Mouse (Mus musculus) regulatory T cell (primary cell): ENCODE data around the gene Ttc23.

Experiments used
- in situ Hi-C: fragments of 300-600 bp; cut with MboI, MseI; formaldehyde crosslinking; loops from one replicate; pipeline ENCODE4 v1.15.1; 2025; ENCODE audit warnings: high pct_unique_total_duplicates

Gene Ttc23

DNA sequence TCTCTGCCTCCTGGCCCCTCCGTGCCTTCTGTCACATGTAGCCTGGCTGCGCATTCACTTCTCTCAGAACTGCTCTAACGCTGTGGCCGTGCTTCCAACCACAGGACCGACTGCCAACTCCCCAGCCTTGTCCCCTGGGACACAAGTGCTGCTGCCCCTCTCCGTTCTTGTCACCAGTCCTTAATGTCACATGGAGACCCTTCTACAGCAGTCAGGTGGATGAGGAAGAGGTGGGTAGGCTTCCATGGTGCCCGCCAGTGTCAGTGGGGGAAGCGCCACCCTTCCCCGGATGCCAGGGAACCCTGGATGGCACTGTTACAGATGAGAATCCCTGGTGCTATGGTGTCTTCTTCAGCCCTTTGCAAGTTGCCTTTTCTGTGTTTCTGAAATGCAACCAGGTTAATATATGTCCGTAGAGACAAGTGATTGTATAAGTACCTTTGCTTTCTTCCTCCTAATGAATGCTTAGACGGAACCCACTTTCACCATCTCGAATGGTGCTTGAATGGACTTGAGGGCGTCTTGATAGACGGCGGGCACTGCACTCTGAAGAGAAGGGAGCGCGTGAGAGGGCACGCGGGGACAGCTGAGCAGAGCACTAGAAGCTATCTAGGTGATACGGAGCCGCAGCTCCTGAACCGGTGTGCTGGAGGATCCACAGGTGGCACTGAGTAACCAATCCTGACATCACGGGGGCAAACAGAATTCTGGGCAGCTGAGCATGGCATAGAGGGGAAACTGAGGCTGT is 45.8 kb downstream of the Ttc23 start:
- in situ Hi-C loops, result no loop called here

- in situ Hi-C loops, result no loop called here
Measured at GRCm38 (mm10) chr7:67695906-67696305, 48.7 kb downstream of the Ttc23 start.

- in situ Hi-C loops, result no loop called here
Measured at GRCm38 (mm10) chr7:67697892-67698630, 50.9 kb downstream of the Ttc23 start.

DNA sequence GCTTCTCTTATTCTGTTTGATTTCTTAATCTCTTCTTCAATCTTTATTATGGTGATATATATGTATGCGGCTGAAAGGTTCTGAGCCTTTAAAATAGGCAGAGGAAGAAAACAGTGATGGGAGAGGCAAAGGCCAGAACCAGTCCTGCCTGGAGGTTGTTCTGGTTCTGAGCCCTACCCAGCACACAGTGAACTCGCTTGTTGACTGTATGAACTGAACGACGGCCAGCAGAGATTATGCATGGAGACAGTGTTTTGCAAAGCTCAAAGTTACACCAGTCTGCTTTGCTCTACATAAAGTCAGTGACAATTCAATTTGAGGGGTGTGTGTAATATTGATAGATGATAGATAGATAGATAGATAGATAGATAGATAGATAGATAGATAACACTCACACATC is 52.1 kb downstream of the Ttc23 start:
- in situ Hi-C loops, result no loop called here

DNA sequence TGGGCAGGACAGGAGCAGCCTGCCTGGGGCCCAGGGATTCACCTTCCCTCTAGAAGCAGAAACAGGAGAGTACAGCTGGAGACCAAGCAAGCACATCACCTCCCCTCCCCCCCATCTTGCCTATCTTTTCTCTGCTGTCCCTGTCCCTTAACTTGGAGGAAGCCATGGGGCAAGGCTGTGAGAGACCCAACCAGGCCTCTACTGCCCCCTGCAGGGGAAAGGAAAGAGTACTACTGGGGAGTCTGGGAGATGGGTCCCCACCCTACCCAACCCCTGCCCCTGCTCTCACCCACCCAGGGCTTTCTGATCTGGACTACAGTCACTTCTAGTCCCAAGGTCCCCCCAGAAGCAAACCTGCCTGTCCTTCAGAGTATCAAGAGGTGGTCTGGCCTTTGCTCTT is 53.6 kb downstream of the Ttc23 start:
- in situ Hi-C loops, result no loop called here

DNA sequence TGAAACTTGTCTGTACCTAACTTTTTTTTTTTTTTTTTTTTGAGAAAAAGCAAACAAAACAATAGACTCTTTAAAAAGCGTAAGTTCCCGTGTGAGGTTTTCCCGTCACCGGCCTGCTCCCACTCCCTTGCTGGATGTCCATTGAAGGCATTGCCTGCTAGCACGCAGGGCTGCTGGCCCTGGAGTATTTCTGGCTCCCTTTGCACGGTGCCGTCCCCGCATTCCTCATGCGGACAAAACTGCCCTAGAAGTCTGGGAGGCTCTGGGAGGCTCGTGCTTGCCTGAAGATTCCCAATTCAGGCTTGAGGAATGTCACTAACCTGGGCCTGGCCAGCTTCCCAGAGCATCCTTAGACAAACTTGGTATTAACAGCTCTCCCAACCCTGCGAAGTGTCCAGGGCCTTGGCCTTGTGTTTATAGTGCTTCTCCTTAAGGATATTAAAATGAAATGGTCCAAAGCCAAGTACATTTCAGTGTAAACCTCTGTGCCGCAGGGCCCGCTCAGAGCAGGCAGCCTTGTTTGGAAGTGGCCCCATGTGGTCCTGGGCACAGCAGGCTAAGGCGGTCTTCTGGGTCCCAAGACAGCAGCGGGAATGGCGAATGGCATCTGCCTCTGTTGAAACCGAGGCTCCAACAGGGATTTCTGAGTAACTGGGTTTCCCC is 54.2 kb downstream of the Ttc23 start:
- in situ Hi-C loops, result no loop called here

GRCm38 (mm10) chr7:67708160-67708559 is 61.0 kb downstream of the Ttc23 start:
- in situ Hi-C loops, result no loop called here

DNA sequence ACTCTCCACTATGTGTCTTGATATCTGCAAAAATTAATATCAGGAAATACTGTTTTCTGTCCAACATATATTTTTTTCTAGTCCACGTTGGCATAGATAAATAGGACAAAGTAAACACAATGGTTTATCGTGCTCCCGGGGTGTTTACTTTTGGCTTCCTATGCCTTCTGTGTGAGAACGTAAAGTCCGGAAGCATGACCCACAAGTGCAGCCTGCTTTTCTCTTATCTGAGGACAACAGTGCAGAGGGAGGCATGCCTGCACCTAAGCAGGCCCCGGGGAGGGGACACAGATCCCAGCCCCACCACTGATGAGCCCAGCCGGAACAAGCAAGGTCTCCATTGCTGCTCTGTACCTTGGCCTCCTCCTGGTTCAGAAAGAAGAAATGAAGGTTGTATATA is 63.0 kb downstream of the Ttc23 start:
- in situ Hi-C loops, result no loop called here

- in situ Hi-C loops, result no loop called here
Measured at GRCm38 (mm10) chr7:67713820-67714510, 66.8 kb downstream of the Ttc23 start.

- in situ Hi-C loops, result no loop called here
Measured at GRCm38 (mm10) chr7:67715176-67715575, 68.0 kb downstream of the Ttc23 start.

DNA sequence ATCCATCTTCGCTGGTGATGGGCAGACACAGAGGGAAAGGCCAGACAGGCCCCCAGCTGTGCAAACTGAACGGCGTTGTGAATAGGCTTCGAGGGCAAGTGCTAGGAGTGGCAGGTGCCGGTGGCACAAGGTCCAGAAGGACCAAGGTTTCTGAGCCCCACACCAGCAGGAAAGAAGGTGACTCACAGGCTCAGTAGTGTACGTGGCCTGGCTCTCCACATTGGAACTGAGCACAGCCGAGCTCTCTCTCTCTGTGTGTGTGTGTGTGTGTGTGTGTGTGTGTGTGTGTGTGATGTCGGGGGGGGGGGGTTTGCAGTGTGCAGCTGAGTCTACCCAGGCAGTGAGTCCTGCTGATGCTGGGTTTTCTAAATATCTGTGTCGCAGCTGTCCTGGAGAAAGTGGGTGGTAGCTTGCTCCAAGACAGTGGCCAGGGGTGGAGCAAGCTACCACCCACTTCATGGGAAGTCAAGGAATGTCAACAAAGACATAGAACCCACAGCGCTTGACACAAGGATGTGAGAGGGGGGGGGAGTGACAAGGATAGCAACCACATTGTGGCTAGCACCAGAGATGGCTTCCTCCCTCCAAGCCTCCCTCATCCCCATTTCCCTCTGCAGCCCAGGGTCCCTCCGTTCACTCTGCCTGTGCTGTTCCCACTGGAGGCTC is 69.1 kb downstream of the Ttc23 start:
- in situ Hi-C loops, result no loop called here

DNA sequence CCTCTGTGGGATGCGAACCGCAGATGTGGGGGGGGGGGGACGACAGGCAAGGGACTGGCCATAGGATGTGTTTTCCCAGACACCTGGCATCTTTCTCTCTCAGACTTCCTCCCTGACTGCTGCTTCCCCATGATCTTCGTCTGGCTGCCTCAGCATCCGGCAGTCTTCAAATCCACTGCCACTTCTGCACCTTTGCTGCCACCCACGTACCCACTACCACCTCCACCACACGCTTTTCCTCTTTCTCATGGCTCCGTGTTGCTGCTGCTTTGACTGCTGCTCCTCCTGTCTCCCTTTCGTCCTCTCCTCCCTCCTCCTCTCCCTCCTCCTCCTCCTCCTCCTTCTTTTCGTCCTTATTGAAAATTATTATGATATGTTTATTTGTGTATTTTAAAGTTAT is 69.7 kb downstream of the Ttc23 start:
- in situ Hi-C loops, result no loop called here

DNA sequence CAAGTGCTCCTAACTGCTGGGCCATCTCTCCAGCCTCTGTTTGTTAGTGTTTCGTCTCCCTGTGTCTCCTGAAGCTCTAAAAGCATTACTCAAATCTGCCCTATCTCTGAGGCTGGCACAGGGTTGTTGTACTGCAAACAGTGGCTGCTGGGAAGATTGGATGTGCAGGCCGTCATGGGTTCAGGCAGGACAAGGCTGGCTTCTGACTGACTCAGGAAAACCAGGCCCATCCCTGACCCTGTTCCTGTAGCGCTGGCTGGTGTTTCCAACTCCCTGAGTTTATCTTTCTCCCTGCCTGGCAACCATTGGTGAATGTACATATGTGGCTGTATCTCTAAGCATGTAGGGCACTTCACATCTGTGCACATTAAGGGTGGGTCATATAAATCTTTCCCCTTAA is 70.3 kb downstream of the Ttc23 start:
- in situ Hi-C loops, result no loop called here

DNA sequence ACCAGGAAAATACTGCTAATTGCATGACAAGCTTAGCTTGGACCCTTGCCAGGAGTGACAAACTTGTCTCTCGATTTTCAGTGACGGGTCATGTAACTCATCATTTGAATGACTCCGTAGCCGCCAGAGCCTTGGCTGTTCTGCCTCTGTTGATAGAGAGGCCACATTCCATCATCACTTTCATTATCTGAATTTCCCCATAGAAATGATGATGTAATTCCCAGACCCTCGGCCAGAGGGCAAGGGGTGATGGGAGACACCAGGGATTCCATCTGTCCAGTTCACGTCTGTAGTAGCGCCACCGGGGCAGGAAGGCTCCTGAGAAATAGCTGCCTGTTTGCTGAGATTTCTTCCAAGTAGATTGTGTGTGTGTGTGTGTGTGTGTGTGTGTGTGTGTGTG is 71.6 kb downstream of the Ttc23 start:
- in situ Hi-C loops, result no loop called here

DNA sequence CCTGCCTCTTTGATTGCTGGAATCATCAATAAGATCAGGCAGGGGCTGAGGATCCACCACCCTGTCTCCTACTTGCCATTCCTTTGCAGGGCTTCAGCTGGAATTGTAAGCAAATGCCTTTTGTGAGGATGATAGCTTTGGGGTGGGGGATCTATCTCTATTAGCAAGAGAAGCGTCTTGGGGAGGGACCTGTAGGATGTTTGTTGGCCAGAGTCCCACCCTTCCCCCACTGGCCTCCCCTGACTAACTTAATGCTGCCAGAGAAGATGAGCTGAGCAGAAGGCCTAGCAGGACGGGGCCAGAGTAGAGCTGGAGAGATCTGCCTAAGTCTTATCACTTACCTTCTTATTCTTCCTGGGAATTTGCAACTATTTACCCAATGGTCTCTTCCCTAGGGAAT is 75.0 kb downstream of the Ttc23 start:
- in situ Hi-C loops, result no loop called here

DNA sequence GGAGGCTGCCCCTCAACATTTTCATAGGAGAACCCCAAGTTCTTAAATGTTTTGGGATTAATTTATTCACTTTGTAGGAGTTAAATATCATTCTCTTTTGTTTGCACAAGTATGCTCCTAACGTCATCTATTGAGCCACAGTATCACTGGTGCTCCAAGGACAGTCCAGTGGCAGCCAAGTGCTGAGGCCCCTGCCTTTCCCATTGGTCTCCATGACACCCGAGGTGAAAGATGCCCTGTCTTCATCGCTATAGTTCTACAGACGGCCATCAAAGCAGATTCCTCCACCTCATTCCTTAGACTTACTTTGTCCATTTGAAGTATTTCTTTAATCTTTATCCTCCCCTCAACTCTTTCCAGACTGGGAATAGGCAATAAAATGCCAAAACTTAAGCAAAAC is 77.3 kb downstream of the Ttc23 start:
- in situ Hi-C loops, result no loop called here

DNA sequence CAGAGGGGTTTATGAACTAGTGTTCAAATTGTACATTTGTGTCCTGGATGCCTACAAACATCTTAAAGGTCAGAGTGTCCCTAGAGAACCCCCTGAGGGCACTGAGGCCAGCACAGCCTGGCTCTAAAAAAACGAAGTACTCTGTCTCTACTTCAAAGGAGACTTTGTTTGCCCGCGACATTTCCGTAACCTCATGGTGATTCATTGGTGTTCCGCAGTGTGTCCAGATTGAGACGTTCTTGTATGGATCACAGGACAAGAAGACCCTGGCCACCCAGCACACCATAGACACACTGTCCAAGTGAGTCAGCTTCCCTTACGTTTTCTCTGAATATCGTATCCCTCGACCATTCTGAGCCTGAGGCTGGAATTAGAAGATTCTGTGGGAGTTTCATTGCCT is 77.8 kb downstream of the Ttc23 start:
- in situ Hi-C loops, result no loop called here

- in situ Hi-C loops, result no loop called here
Measured at GRCm38 (mm10) chr7:67728203-67728602, 81.0 kb downstream of the Ttc23 start.

DNA sequence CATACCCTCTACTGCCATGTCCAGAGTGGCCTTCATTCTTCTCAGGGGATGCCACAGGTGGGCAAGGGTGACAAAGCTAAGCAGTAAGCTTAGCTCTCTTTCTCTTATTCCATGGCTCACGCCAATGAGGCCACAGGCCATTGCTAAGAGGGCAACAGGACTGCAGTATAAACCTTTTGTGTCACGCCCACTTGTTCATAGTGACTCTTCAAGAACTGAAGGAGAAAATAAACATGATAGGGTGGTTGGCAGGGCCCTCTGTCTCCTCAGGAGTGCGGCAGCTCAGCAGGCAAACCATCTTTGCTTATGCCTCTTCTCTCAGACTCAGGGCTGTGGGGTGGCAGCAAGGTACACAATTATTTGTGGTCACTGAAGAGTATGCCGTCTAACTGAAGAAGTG is 81.6 kb downstream of the Ttc23 start:
- in situ Hi-C loops, result no loop called here

- in situ Hi-C loops, result no loop called here
Measured at GRCm38 (mm10) chr7:67730431-67731110, 83.4 kb downstream of the Ttc23 start.

DNA sequence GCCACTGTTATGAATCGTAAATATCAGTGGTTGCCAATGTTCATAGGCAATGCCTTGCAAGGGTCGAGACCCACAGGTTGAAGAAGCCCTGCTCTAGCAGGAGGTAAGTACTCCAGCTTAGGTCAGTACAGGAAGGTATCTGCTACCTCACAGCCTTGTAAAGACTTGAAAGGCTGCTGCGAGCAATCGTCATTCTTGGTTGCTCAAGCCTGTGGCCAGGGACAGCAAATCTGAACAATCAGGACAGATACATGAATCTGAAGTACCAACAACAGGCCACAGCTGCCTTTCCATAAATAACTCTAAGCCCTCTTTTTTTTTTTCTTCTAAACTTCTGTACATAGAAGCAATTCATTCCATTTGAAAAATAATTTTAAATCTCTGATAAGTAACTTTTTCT is 85.1 kb downstream of the Ttc23 start:
- in situ Hi-C loops, result no loop called here
